Mouse (Mus musculus): ENCODE measurements around the gene Mast4.

Gene Mast4

DNA sequence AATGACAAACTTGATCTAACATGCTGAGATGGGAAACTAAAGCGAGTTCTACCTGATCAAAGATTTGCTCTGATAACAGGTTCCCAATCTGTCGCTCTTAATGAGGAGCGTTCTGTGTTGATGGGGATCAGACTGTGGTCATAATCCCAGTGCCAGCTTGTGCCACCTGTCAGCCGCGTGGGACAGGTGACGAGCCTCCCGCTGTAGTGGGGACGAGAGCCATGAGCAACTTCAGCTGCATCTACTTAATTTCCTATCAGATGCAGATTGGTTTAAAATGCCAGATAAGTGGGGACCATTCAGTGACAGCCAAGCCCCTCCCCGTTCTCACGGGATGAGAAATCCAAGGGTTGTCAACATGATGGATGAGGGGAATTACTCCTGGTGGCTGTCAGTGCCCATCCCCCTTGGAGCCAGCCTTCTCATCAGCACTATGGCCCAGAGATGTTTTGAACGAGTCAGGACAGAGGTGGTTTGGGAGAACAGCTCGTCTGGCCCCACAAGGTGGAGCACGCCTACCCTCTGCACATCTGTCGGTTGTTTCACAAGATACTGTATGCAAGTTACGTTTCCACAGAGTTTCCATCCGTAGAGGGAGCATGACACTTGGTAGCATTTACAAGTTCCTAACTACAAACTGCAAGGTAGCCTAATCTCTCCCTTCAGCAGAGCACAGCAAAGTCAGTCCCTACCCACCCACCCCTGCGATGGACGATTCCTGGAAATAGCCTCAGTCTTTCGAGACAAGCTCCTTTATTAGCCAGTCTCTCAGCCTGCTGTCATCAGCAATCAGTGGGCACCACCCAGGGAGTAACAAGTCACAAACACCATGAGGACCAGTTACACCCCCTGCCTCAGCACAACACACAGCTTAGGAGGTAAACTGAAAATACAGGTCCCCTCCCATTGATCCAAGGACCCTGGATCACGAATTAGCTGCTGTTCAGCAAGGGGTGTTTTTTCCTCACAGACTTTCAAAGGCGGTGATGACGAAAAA is 212.2 kb downstream of the Mast4 start:
- no peak for DNase-seq (ENCODE audit: low read depth, low spot score)

- no peak for DNase-seq (ENCODE audit: low read depth, low spot score)
These were observed 213.6 kb downstream of the Mast4 start for GRCm38 (mm10) chr13:103120669-103121131.

GRCm38 (mm10) chr13:103119728-103120127 is 214.6 kb downstream of the Mast4 start:
- DNase-seq (ENCODE audit: low read depth, low spot score), result no peak

- DNase-seq (ENCODE audit: low read depth, low spot score), result no peak
These were observed 219.2 kb downstream of the Mast4 start for GRCm38 (mm10) chr13:103115116-103115515.

DNA sequence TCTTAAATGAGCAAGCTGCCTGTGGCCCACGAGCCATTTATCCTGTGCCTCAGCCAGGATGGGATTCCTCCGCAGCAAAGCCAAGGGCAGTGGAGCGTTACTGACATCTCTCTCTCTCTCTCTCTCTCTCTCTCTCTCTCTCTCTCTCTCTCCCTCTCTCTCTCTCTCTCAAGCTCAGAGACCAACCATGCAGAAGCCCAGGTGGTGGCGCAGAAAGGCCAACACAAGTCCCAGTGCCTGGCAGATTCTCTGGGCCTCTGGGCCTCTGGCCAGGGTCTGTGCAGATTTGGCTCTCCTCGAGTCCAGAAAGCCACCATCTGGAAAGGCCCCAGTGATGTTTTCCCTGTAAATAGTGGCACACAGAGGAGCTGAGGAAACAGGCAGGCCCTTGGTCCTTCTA is 220.0 kb downstream of the Mast4 start:
- no peak for DNase-seq (ENCODE audit: low read depth, low spot score)

GRCm38 (mm10) chr13:103109872-103110271 is 224.4 kb downstream of the Mast4 start:
- peak; percentile 58 for DNase-seq (ENCODE audit: low read depth, low spot score)

DNA sequence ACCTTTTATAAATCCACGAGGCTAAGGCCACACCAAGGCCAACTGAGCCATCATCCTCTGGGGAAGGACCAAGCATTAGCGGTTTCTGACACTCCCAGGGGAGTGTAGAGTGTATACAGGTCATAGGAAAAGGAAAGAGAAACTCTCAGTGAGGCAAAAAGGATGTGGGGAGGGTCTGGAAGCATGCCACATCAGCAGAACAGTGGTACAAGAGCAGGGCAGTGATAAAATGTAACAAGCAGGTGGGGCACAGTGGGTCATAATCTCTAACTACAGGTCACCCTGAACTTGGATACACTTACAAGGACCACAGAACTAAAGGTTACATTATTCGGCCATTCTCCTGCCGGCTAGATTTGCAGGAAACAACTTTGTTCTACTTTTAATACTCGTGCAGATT is 226.9 kb downstream of the Mast4 start:
- DNase-seq (ENCODE audit: low read depth, low spot score), result no peak

DNA sequence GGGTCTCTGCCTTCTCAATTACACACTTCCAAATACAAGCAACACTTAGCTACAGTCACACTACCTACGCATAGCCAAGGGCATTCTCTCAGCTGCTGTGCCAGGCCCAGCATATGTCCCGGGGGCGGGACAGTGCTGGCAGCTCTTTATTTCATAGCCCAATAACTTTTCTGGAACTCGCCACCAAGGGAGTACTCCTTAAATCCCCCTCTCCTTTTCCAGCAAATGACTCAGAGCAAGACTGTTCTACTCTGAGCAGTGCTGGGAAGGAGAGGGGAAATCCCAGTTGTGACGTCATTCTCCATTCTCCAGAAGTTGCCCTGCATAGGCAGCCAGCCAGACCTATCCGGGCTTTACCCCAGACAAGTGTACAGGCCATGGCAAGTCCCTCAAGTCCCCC is 231.7 kb downstream of the Mast4 start:
- DNase-seq (ENCODE audit: low read depth, low spot score), result no peak

- peak; percentile 34 for DNase-seq (ENCODE audit: low read depth, low spot score)
These were observed 237.7 kb downstream of the Mast4 start for GRCm38 (mm10) chr13:103096346-103097150.

DNA sequence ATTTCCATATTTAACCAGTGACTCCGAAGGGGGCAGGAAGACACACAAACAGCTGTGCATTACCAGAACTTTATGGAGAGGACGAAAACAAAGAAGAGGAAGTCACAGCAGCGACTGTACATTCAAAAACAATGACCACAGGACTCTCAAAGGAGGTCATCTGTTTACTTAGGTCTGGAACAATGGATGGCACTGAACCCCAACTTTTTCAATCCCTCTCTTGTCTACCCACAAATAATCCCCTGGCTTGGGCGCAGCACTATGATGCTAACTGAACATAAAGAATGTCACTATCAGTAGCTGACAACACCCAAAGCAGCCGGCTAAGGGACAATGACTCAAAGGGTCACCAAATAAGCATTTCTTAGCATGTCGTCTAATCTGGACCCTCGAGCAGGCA is 238.8 kb downstream of the Mast4 start:
- DNase-seq (ENCODE audit: low read depth, low spot score), result no peak

DNA sequence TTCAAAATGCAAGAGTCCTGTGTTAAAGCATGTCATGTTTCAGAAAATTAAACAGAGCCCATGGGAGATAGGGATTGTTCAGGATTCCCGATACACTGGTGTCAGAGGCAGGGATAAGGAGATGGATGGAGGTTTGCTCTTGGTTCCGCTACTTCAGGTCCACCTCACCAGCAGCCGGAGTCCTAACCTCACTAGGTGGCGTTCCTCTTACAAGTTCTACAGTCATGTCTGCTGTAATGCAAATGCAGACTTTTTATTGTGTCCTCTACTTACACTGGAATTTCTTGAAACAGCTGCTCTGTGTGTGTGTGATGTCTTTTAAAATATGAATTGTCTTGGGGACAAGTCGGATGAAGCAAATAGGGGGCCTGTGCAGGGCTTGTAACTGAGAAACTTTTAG is 239.7 kb downstream of the Mast4 start:
- no peak for DNase-seq (ENCODE audit: low read depth, low spot score)

DNA sequence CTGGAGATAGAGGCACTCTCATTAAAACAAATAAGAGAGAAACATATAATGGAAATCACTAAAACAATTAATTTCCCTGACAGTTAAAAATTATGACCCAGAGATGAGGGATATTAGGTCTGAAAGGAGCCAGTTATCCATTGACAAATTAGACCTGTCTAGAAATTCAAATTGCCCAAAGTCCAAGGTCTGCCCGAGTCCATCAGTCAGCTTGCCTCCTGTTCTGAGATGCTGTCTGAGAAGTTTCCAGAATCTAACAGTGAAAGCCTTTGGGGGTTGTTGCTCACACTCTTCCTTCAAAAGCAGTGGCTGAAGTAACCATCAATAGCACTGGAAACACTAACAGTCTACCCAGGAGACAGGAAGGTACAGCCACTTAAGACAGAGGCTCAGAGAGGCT is 240.6 kb downstream of the Mast4 start:
- DNase-seq (ENCODE audit: low read depth, low spot score), result no peak

GRCm38 (mm10) chr13:103085540-103086121 is 248.7 kb downstream of the Mast4 start:
- no peak for DNase-seq (ENCODE audit: low read depth, low spot score)

- no peak for DNase-seq (ENCODE audit: low read depth, low spot score)
These were observed 251.4 kb downstream of the Mast4 start for GRCm38 (mm10) chr13:103082891-103083290.

DNA sequence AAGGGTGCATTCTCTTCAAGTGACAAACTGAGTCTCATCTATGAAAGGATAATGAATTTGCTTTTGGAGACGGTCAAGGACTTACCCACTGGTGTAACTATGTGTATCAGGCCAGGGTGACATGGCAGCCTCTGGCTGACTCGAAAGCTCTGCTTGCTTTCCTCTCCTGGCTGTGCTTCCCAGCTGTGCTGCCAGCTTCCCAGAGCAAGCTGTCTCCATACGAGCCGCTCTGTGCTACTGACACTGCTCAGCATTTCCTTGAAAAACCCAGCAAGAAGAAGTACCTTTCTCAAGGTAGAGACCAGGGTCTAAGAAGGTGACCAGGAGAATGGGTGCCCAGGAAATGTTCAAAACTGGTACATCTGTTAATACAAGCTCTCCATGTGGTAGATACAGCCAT is 254.5 kb downstream of the Mast4 start:
- no peak for DNase-seq (ENCODE audit: low read depth, low spot score)

DNA sequence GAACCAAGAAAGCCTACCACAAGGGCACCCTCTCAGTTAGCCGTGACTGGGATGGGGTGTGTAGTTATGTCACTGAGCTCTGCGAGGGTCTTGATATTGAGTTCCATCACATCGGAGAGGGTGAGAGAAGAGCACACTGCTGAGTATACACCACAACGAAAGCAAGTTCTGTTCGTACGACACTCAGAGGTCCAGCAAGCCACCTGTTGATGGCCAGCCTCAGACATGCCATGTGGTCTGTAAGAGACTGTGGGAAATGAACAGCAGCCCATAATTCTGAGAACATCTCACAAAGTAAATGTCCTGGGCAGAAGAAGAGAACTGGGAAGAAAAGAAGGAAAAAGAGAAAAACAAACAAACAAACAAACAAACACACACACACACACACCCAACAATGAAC is 255.5 kb downstream of the Mast4 start:
- DNase-seq (ENCODE audit: low read depth, low spot score), result no peak

GRCm38 (mm10) chr13:103073461-103073860 is 260.8 kb downstream of the Mast4 start:
- no peak for DNase-seq (ENCODE audit: low read depth, low spot score)

DNA sequence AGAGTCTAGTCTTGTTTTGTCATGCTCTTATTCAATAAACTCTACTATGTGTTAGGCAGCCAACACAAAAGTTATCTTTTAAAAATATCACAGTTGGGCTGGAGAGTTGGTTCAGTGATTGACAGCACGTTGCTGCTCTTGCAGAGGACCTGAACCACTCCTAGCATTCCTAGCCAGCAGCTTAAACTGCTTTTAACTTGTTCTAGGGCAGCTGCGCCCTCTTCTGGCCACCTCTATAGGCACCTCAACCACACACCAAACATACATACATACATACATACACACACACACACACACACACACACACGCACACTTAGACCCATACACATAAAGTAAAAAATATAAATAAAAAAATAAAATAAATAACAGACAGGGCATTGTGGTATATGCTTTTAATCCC is 262.5 kb downstream of the Mast4 start:
- DNase-seq (ENCODE audit: low read depth, low spot score), result no peak

GRCm38 (mm10) chr13:103067581-103068166 is 266.6 kb downstream of the Mast4 start:
- DNase-seq (ENCODE audit: low read depth, low spot score), result no peak

DNA sequence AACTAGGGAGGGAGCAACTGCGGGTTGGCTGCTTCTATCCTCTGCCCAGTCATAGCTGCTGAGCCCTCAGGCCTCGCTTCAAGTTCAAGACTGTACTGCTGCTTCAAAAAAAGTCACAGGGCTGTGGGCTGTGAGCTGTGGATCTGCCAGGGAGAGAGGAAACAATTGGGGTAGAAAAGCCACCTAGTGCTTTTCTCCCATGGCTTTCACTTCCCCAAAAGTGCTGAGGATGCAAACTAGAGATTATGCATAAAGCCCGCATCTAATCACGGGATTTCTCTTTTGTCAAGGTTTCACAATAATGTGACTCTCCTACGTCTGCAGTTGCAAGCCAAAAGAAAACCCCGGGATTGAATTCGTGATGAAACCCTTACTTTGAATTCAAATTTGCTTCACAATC is 268.9 kb downstream of the Mast4 start:
- no peak for DNase-seq (ENCODE audit: low read depth, low spot score)

- DNase-seq (ENCODE audit: low read depth, low spot score), result no peak
These were observed 272.6 kb downstream of the Mast4 start for GRCm38 (mm10) chr13:103061680-103062079.

Measured in retina, postnatal 7 days (tissue).